Mouse (Mus musculus) liver, embryonic 12.5 days (tissue): ENCODE data around the gene Lrg1. TPM values are rescaled to one million over a fixed set of nuclear protein-coding genes. Genes with fewer than 3 reads are reported as not detected.
"Not testable (repeated sequence)": the region's sequence is repeated elsewhere in the genome, so short reads cannot be mapped to it uniquely, and the experiment has no call there.

Experiments
- ATAC-seq: fragments of 200-750 bp; cut with Nextera tagmentation; 2 replicates; pipeline ENCODE4 v1.8.0; 2017; ENCODE audit warnings: moderate number of reproducible peaks, mild to moderate bottlenecking, moderate library complexity
- H3K27ac ChIP-seq: fragments of 300-500 bp; sonication (generic); 2 replicates; pipeline ENCODE4 v1.5.1; 2016; ENCODE audit warnings: mild to moderate bottlenecking
- H3K27me3 ChIP-seq: fragments of 300-500 bp; sonication (generic); replicated peaks from 2 replicates; pipeline ENCODE4 v1.6.1; 2016; ENCODE audit warnings: mild to moderate bottlenecking, moderate library complexity
- H3K36me3 ChIP-seq: fragments of 300-500 bp; sonication (generic); 2 replicates; pipeline ENCODE4 v1.6.1; 2016; ENCODE audit warnings: mild to moderate bottlenecking, moderate library complexity
- H3K4me1 ChIP-seq: fragments of 300-500 bp; sonication (generic); 2 replicates; pipeline ENCODE4 v1.6.1; 2016
- H3K4me2 ChIP-seq: fragments of 300-500 bp; sonication (generic); 2 replicates; pipeline ENCODE4 v1.6.1; 2016; ENCODE audit warnings: mild to moderate bottlenecking, moderate library complexity
- H3K4me3 ChIP-seq: fragments of 300-500 bp; sonication (generic); 2 replicates; pipeline ENCODE4 v1.5.1; 2016; ENCODE audit warnings: mild to moderate bottlenecking, moderate library complexity
- H3K9ac ChIP-seq: fragments of 300-500 bp; sonication (generic); 2 replicates; pipeline ENCODE4 v1.6.1; 2016; ENCODE audit warnings: mild to moderate bottlenecking, moderate library complexity
- H3K9me3 ChIP-seq: fragments of 300-500 bp; sonication (generic); replicated peaks from 2 replicates; pipeline ENCODE4 v1.6.1; 2016; ENCODE audit warnings: mild to moderate bottlenecking, moderate library complexity
- WGBS: fragments of 180-500 bp; shearing (Covaris S2); methylation state at CpG from one replicate; pipeline ENCODE4 v1.1.7; 2016; ENCODE audit not compliant: insufficient replicate concordance; 5-methylcytosine and 5-hydroxymethylcytosine counted together
- polyA plus RNA-seq: library from polyadenylated mRNA; unstranded; fragments of >200 nt; fragmentation: Nextera tagmentation; extraction: Ambion mirVana; gene quantifications from 2 replicates; pipeline ENCODE4 v1.2.1, GENCODE M21; 2016

Lrg1 gene
- polyA plus RNA-seq, 1 experiment from 2014 or later = 0.27 TPM

- Histone ChIP-seq H3K4me2 (peak overlapping the region; percentile 94), H3K9me3 (no peaks in the 10 kb centered on the region), H3K27me3 (no peaks in the 10 kb centered on the region), H3K4me3 (peak overlapping the region; percentile 88), H3K9ac (peak overlapping the region; percentile 94), H3K27ac (peak overlapping the region; percentile 27; the same call in 1 of the 2 replicates), H3K36me3 (peaks cover 41% of the 10 kb centered on the region), H3K4me1 (peaks cover 29% of the 10 kb centered on the region)
- no peak for ATAC-seq
- WGBS = 28% methylated on average over 8 of the region's 8 CpGs
Observed at GRCm38 (mm10) chr17:56080781-56081585, 40.8 kb downstream of the Lrg1 start.

- peak overlapping the region; percentile 94 for H3K9ac ChIP-seq
- H3K27me3 ChIP-seq = no peaks in the 10 kb centered on the region
- peak overlapping the region; percentile 94 for H3K4me2 ChIP-seq
- WGBS = under 1% methylated on average over 11 of the region's 11 CpGs
- peaks cover 39% of the 10 kb centered on the region for H3K4me1 ChIP-seq
- peak overlapping the region; percentile 88 for H3K4me3 ChIP-seq
- H3K36me3 ChIP-seq = peaks cover 31% of the 10 kb centered on the region
- no peaks in the 10 kb centered on the region for H3K9me3 ChIP-seq
- ATAC-seq = no peak
- H3K27ac ChIP-seq = peak overlapping the region; percentile 80
Observed at GRCm38 (mm10) chr17:56079921-56080320, 41.9 kb downstream of the Lrg1 start.

GRCm38 (mm10) chr17:56078880-56079795 is 42.7 kb downstream of the Lrg1 start, which contains the start of gene Hdgfl2:
Gene Hdgfl2, plus strand, starts transcription at chr17:56079634.
- Histone ChIP-seq H3K4me3 (peak within 1 kb of the TSS; percentile 88), H3K9me3 (no peaks in the 10 kb centered on the region), H3K9ac (peak within 1 kb of the TSS; percentile 94), H3K36me3 (peaks cover 24% of the 10 kb centered on the region), H3K27me3 (no peaks in the 10 kb centered on the region), H3K4me2 (peak within 1 kb of the TSS; percentile 94), H3K4me1 (peaks cover 47% of the 10 kb centered on the region), H3K27ac (peak within 1 kb of the TSS; percentile 82)
- WGBS = under 1% methylated on average over 61 of the region's 61 CpGs
- ATAC-seq = peak; percentile 90

- not testable (repeated sequence) for H3K9me3 ChIP-seq, H3K27me3 ChIP-seq, ATAC-seq
- peaks cover 55% of the 10 kb centered on the region for H3K4me1 ChIP-seq
- H3K27ac ChIP-seq = peak overlapping the region; percentile 82
- peak overlapping the region; percentile 88 for H3K4me3 ChIP-seq
- peaks cover 18% of the 10 kb centered on the region for H3K36me3 ChIP-seq
- 54% methylated on average over 9 of the region's 9 CpGs for WGBS
- peak overlapping the region; percentile 62 for H3K9ac ChIP-seq
- peak overlapping the region; percentile 94 for H3K4me2 ChIP-seq
Observed at GRCm38 (mm10) chr17:56078361-56078760, 43.4 kb downstream of the Lrg1 start.

GRCm38 (mm10) chr17:56077523-56077922 is 44.3 kb downstream of the Lrg1 start:
- ATAC-seq = no peak
- WGBS = 75% methylated on average over 5 of the region's 5 CpGs

GRCm38 (mm10) chr17:56074827-56075208 is 47.0 kb downstream of the Lrg1 start, which contains the start of gene Ubxn6:
Gene Ubxn6, minus strand, starts transcription at chr17:56075028.
- peaks cover 34% of the 10 kb centered on the region for H3K4me1 ChIP-seq
- peak within 1 kb of the TSS; percentile 81 for H3K9ac ChIP-seq
- peak within 1 kb of the TSS; percentile 96 for H3K4me2 ChIP-seq
- H3K9me3 ChIP-seq = no peaks in the 10 kb centered on the region
- peaks cover 35% of the 10 kb centered on the region for H3K36me3 ChIP-seq
- under 1% methylated on average over 35 of the region's 35 CpGs for WGBS
- H3K27me3 ChIP-seq = no peaks in the 10 kb centered on the region
- ATAC-seq = peak; percentile 22
- H3K4me3 ChIP-seq = peak within 1 kb of the TSS; percentile 84
- peak within 1 kb of the TSS; percentile 98 for H3K27ac ChIP-seq

More at GRCm38 (mm10) chr17:56077523-56077922, 44.3 kb downstream of the Lrg1 start:
- Histone ChIP-seq H3K4me2 (no peak overlapping the region), H3K9me3 (no peaks in the 10 kb centered on the region), H3K9ac (no peak overlapping the region), H3K27me3 (no peaks in the 10 kb centered on the region), H3K4me1 (peaks cover 55% of the 10 kb centered on the region), H3K4me3 (no peak overlapping the region), H3K27ac (no peak overlapping the region), H3K36me3 (peaks cover 18% of the 10 kb centered on the region)

GRCm38 (mm10) chr17:56074097-56074826 is 47.5 kb downstream of the Lrg1 start:
- H3K9ac ChIP-seq = peak overlapping the region; percentile 81
- peak overlapping the region; percentile 96 for H3K4me2 ChIP-seq
- H3K9me3 ChIP-seq = no peaks in the 10 kb centered on the region
- peak; percentile 30 for ATAC-seq
- 7% methylated on average over 22 of the region's 22 CpGs for WGBS
- H3K36me3 ChIP-seq = peaks cover 40% of the 10 kb centered on the region
- H3K27ac ChIP-seq = peak overlapping the region; percentile 98
- peak overlapping the region; percentile 84 for H3K4me3 ChIP-seq
- no peaks in the 10 kb centered on the region for H3K27me3 ChIP-seq
- H3K4me1 ChIP-seq = peaks cover 34% of the 10 kb centered on the region

GRCm38 (mm10) chr17:56072243-56072642 is 49.6 kb downstream of the Lrg1 start:
- Histone ChIP-seq H3K4me1 (peaks cover 26% of the 10 kb centered on the region), H3K4me2 (no peak overlapping the region), H3K9me3 (no peaks in the 10 kb centered on the region), H3K4me3 (no peak overlapping the region), H3K36me3 (peaks cover 61% of the 10 kb centered on the region), H3K27me3 (no peaks in the 10 kb centered on the region), H3K27ac (no peak overlapping the region), H3K9ac (no peak overlapping the region)
- 88% methylated on average over 5 of the region's 5 CpGs for WGBS
- ATAC-seq = no peak

GRCm38 (mm10) chr17:56071126-56071525 is 50.7 kb downstream of the Lrg1 start:
- Histone ChIP-seq H3K4me3 (no peak overlapping the region), H3K9me3 (no peaks in the 10 kb centered on the region), H3K27ac (no peak overlapping the region), H3K36me3 (peaks cover 72% of the 10 kb centered on the region), H3K4me2 (no peak overlapping the region), H3K9ac (no peak overlapping the region), H3K4me1 (peaks cover 26% of the 10 kb centered on the region), H3K27me3 (no peaks in the 10 kb centered on the region)
- ATAC-seq = no peak
